Mouse (Mus musculus) midbrain, postnatal 0 days (tissue): ENCODE results near the gene Gm20388. TPM values are rescaled to one million over a fixed set of nuclear protein-coding genes. Genes with fewer than 3 reads are reported as not detected.

ENCODE experiments used
- ATAC-seq: fragments of 200-750 bp; cut with Nextera tagmentation; 2 replicates; pipeline ENCODE4 v1.8.0; 2017; ENCODE audit warnings: moderate number of reproducible peaks, mild to moderate bottlenecking, moderate TSS enrichment, moderate library complexity; ENCODE audit not compliant: low FRiP score
- DNase-seq: peaks from one replicate; pipeline ENCODE4 v3.0.0-alpha.2; 2015; ENCODE audit warnings: low spot score
- H3K27ac ChIP-seq: fragments of 300-500 bp; sonication (generic); 2 replicates; pipeline ENCODE4 v1.5.1; 2014; ENCODE audit warnings: low read depth, mild to moderate bottlenecking, low read length, mixed read lengths
- H3K27me3 ChIP-seq: fragments of 300-500 bp; sonication (generic); 2 replicates; pipeline ENCODE4 v1.6.1; 2014; ENCODE audit warnings: low read length, control low read depth, mixed read lengths; ENCODE audit not compliant: insufficient read depth
- H3K36me3 ChIP-seq: fragments of 300-500 bp; sonication (generic); 2 replicates; pipeline ENCODE4 v1.6.1; 2014; ENCODE audit warnings: low read length, control low read depth, mixed read lengths; ENCODE audit not compliant: insufficient read depth
- H3K4me1 ChIP-seq: fragments of 300-500 bp; sonication (generic); 2 replicates; pipeline ENCODE4 v1.6.1; 2014; ENCODE audit warnings: mild to moderate bottlenecking, control low read depth, antibody characterized with exemption, low read length, mixed read lengths; ENCODE audit not compliant: insufficient read depth
- H3K4me2 ChIP-seq: fragments of 300-500 bp; sonication (generic); 2 replicates; pipeline ENCODE4 v1.6.1; 2014; ENCODE audit warnings: low read depth, mild to moderate bottlenecking, low read length, mixed read lengths; ENCODE audit not compliant: poor library complexity, severe bottlenecking
- H3K4me3 ChIP-seq: fragments of 300-500 bp; sonication (generic); 2 replicates; pipeline ENCODE4 v1.5.1; 2014; ENCODE audit warnings: low read depth, mild to moderate bottlenecking, low read length, moderate library complexity
- H3K9ac ChIP-seq: fragments of 300-500 bp; sonication (generic); replicated peaks from 2 replicates; pipeline ENCODE4 v1.6.1; 2014; ENCODE audit warnings: mild to moderate bottlenecking, low read length, moderate library complexity, mixed read lengths; ENCODE audit not compliant: poor library complexity, severe bottlenecking
- H3K9me3 ChIP-seq: fragments of 300-500 bp; sonication (generic); 2 replicates; pipeline ENCODE4 v1.6.1; 2016; ENCODE audit warnings: low read length, control low read depth
- CTCF ChIP-seq: IDR thresholded peaks from 2 replicates; pipeline ENCODE4 v1.5.1; 2016; ENCODE audit warnings: antibody characterized with exemption, mild to moderate bottlenecking
- WGBS: fragments of 180-500 bp; shearing (Covaris S2); extraction: QIAGEN DNeasy Blood & Tissue Kit; methylation state at CpG from one replicate; pipeline ENCODE4 v1.1.7; 2014; 5-methylcytosine and 5-hydroxymethylcytosine counted together
- polyA plus RNA-seq: library from polyadenylated mRNA; unstranded; fragments of >200 nt; fragmentation: Nextera tagmentation; extraction: Ambion mirVana; gene quantifications from 2 replicates; pipeline ENCODE4 v1.2.1, GENCODE M21; 2015
- total RNA-seq: library from RNA; depleted of rRNA; stranded (reverse); fragments of >200 nt; gene quantifications from 2 replicates; pipeline ENCODE4 v1.2.3, GENCODE M21; 2014

Gene Gm20388
- total and polyA plus RNA-seq, 2 experiments from 2014 or later, result 74.2 TPM; not detected in 1

GRCm38 (mm10) chr8:121021488-121021887, 1110.8 kb downstream of the Gm20388 start:
- H3K9me3 ChIP-seq, result no peaks in the 10 kb centered on the region
- no peak for TF ChIP-seq CTCF
- H3K4me3 ChIP-seq, result no peak overlapping the region
- H3K4me2 ChIP-seq, result no peak overlapping the region
- 37% methylated on average over 12 of the region's 12 CpGs for WGBS
- ATAC-seq (no peak), DNase-seq (no peak)
- no peak overlapping the region for H3K9ac ChIP-seq
- H3K27me3 ChIP-seq, result 0 out of 2 replicates have a peak, but pooled peaks cover 6% of the 10 kb centered on the region
- no peaks in the 10 kb centered on the region for H3K4me1 ChIP-seq
- H3K36me3 ChIP-seq, result no peaks in the 10 kb centered on the region
- H3K27ac ChIP-seq, result no peak overlapping the region

- Histone ChIP-seq H3K4me3 (no peak overlapping the region), H3K4me1 (no peaks in the 10 kb centered on the region), H3K27me3 (no peaks in the 10 kb centered on the region), H3K36me3 (no peaks in the 10 kb centered on the region), H3K4me2 (no peak overlapping the region), H3K27ac (no peak overlapping the region), H3K9me3 (no peaks in the 10 kb centered on the region), H3K9ac (no peak overlapping the region)
- no peak for TF ChIP-seq CTCF
- ATAC-seq, result no peak
- 83% methylated on average over 4 of the region's 4 CpGs for WGBS
- DNase-seq, result no peak
Measured at GRCm38 (mm10) chr8:121023003-121023402, 1112.4 kb downstream of the Gm20388 start.

GRCm38 (mm10) chr8:121023736-121024135, 1113.1 kb downstream of the Gm20388 start:
- H3K36me3 ChIP-seq, result no peaks in the 10 kb centered on the region
- H3K27me3 ChIP-seq, result no peaks in the 10 kb centered on the region
- no peaks in the 10 kb centered on the region for H3K9me3 ChIP-seq
- no peak for DNase-seq
- no peak for TF ChIP-seq CTCF
- H3K27ac ChIP-seq, result no peak overlapping the region
- no peak overlapping the region for H3K4me3 ChIP-seq
- H3K4me2 ChIP-seq, result no peak overlapping the region
- ATAC-seq, result no peak
- 78% methylated on average over 18 of the region's 18 CpGs for WGBS
- no peak overlapping the region for H3K9ac ChIP-seq
- no peaks in the 10 kb centered on the region for H3K4me1 ChIP-seq

GRCm38 (mm10) chr8:121025486-121025885, 1114.8 kb downstream of the Gm20388 start:
- no peak overlapping the region for H3K4me3 ChIP-seq
- no peak overlapping the region for H3K9ac ChIP-seq
- no peak overlapping the region for H3K27ac ChIP-seq
- no peaks in the 10 kb centered on the region for H3K9me3 ChIP-seq
- 78% methylated on average over 5 of the region's 5 CpGs for WGBS
- TF ChIP-seq CTCF, result no peak
- H3K27me3 ChIP-seq, result no peaks in the 10 kb centered on the region
- no peak overlapping the region for H3K4me2 ChIP-seq
- no peaks in the 10 kb centered on the region for H3K4me1 ChIP-seq
- DNase-seq (no peak), ATAC-seq (no peak)
- no peaks in the 10 kb centered on the region for H3K36me3 ChIP-seq

- no peak for DNase-seq
- ATAC-seq, result no peak
- Histone ChIP-seq H3K9ac (no peak overlapping the region), H3K4me1 (no peaks in the 10 kb centered on the region), H3K9me3 (no peaks in the 10 kb centered on the region), H3K4me3 (no peak overlapping the region), H3K27me3 (no peaks in the 10 kb centered on the region), H3K4me2 (no peak overlapping the region), H3K27ac (no peak overlapping the region), H3K36me3 (no peaks in the 10 kb centered on the region)
- no peak for TF ChIP-seq CTCF
- WGBS, result 49% methylated on average over 13 of the region's 13 CpGs
Measured at GRCm38 (mm10) chr8:121027787-121028186, 1117.1 kb downstream of the Gm20388 start.

- WGBS, result 87% methylated on average over 6 of the region's 6 CpGs
Measured at GRCm38 (mm10) chr8:121029076-121029475, 1118.4 kb downstream of the Gm20388 start.

More at GRCm38 (mm10) chr8:121029076-121029475, 1118.4 kb downstream of the Gm20388 start:
- no peak overlapping the region for H3K9ac ChIP-seq
- no peak for TF ChIP-seq CTCF
- H3K4me3 ChIP-seq, result no peak overlapping the region
- no peaks in the 10 kb centered on the region for H3K36me3 ChIP-seq
- H3K4me1 ChIP-seq, result no peaks in the 10 kb centered on the region
- ATAC-seq (no peak), DNase-seq (no peak)
- no peak overlapping the region for H3K4me2 ChIP-seq
- H3K27ac ChIP-seq, result no peak overlapping the region
- no peaks in the 10 kb centered on the region for H3K27me3 ChIP-seq
- H3K9me3 ChIP-seq, result no peaks in the 10 kb centered on the region
